Mouse (Mus musculus) embryonic facial prominence, embryonic 10.5 days (tissue): Measurements from ENCODE around the gene Ip6k3. TPM values are rescaled to one million over a fixed set of nuclear protein-coding genes. Genes with fewer than 3 reads are reported as not detected.

Experiments
- DNase-seq: peaks from one replicate; pipeline ENCODE4 v3.0.0-alpha.2; 2017; ENCODE audit warnings: low spot score
- H3K27ac ChIP-seq: fragments of 300-500 bp; sonication (generic); replicated peaks from 2 replicates; pipeline ENCODE4 v1.5.1; 2016; ENCODE audit warnings: mild to moderate bottlenecking
- H3K27me3 ChIP-seq: fragments of 300-500 bp; sonication (generic); replicated peaks from 2 replicates; pipeline ENCODE4 v1.6.1; 2016; ENCODE audit warnings: low read depth, mild to moderate bottlenecking; ENCODE audit not compliant: poor library complexity, severe bottlenecking
- H3K36me3 ChIP-seq: fragments of 300-500 bp; sonication (generic); replicated peaks from 2 replicates; pipeline ENCODE4 v1.6.1; 2016; ENCODE audit warnings: mild to moderate bottlenecking, moderate library complexity
- H3K4me1 ChIP-seq: fragments of 300-500 bp; sonication (generic); 2 replicates; pipeline ENCODE4 v1.6.1; 2016
- H3K4me3 ChIP-seq: fragments of 300-500 bp; sonication (generic); 2 replicates; pipeline ENCODE4 v1.5.1; 2016; ENCODE audit warnings: mild to moderate bottlenecking, moderate library complexity
- H3K9me3 ChIP-seq: fragments of 300-500 bp; sonication (generic); 2 replicates; pipeline ENCODE4 v1.6.1; 2016; ENCODE audit warnings: mild to moderate bottlenecking
- WGBS: fragments of 180-500 bp; shearing (Covaris S2); methylation state at CpG from one replicate; pipeline ENCODE4 v1.1.7; 2016; 5-methylcytosine and 5-hydroxymethylcytosine counted together
- polyA plus RNA-seq: library from polyadenylated mRNA; unstranded; fragments of >200 nt; fragmentation: Nextera tagmentation; extraction: Ambion mirVana; gene quantifications from 2 replicates; pipeline ENCODE4 v1.2.1, GENCODE M21; 2016

The Ip6k3 gene
- polyA plus RNA-seq, 1 experiment from 2014 or later: not detected

DNA sequence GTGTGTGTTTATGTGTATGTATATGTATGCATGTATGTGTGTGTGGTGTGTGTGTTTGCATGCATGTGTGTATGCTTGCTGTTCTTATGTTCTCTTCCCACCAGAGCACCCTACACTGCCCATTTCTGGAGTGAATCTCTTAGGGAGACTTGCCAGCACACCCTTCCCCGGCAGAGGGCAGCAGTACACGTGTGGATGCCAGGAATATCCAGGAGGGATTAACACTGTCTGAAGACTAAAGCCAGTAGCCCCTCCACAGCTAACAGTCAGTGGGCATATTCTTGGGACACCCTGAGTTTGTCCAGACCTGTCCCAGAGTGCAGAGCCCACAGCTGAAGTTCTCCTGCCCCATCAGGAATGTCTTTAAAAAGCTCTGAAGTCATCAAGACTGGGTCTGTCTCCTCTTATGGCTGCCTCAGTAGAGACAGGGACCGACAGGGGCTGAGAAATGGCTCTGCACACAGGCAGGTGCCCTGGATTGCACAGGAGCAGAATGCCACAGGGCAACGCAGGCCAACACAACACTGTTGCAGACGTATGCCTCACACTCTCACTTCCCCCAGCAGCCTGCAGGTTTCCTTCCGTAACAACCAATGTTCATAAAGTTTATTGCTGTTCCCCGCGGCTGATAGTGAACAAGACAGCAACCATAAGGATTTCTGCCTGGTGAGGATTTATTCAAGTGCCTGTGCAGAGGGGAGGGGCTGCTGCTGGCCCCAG is 2.4 kb downstream of the Ip6k3 start:
- Histone ChIP-seq H3K27me3 (no peaks in the 10 kb centered on the region; the same call in 1 of the 2 replicates), H3K27ac (no peak overlapping the region), H3K4me1 (peaks cover 21% of the 10 kb centered on the region), H3K9me3 (no peaks in the 10 kb centered on the region), H3K36me3 (no peaks in the 10 kb centered on the region), H3K4me3 (no peak overlapping the region)
- 68% methylated on average over 8 of the region's 8 CpGs for WGBS
- peak; percentile 53 for DNase-seq

DNA sequence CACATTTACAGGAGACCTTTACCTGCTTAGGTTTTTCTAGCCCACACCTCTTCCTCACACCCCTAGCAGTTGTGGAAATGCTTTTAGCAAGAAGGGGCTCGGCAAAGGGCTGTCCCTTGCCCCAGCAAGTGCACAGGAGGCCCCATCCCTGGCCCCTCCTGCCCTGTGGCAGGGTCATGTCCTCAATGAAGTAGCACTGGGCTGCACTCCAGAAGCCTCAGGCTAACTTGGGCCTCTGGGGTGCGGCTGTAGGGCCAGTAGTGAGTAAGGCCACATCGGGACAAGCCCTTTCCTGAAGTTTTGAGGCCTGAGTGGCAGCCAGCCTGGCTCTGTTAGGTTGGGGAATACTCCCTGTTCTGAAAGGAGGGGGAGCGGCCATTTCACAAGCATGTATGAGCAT is 6.7 kb downstream of the Ip6k3 start:
- H3K9me3 ChIP-seq: no peaks in the 10 kb centered on the region
- WGBS: 66% methylated on average over 4 of the region's 4 CpGs
- H3K27me3 ChIP-seq: peaks cover 3% of the 10 kb centered on the region; the same call in 1 of the 2 replicates
- H3K27ac ChIP-seq: no peak overlapping the region
- peaks cover 11% of the 10 kb centered on the region for H3K4me1 ChIP-seq
- no peaks in the 10 kb centered on the region for H3K36me3 ChIP-seq
- H3K4me3 ChIP-seq: no peak overlapping the region
- DNase-seq: no peak

DNA sequence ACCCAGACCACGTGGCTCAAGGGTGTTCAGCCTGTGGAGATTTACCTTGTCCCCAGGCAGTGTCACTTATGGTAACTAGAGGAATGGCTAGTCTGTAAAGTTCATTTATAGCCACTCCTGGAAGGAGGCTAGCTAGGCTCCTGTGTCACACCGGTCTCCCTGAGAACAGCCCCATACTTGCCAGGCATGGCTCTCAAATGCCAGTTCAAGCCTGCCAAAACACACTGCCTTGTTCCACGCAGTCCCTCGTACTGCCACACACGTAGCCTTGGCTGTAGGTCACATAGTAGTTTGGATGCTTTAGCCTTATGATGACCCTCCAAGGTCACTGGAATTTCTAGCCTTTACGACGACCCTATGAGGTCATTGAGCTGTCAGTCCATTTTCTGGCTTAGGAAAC is 8.4 kb downstream of the Ip6k3 start:
- H3K27me3 ChIP-seq: peaks cover 9% of the 10 kb centered on the region; the same call in 1 of the 2 replicates
- no peak for DNase-seq
- WGBS: 67% methylated on average over 7 of the region's 7 CpGs

DNA sequence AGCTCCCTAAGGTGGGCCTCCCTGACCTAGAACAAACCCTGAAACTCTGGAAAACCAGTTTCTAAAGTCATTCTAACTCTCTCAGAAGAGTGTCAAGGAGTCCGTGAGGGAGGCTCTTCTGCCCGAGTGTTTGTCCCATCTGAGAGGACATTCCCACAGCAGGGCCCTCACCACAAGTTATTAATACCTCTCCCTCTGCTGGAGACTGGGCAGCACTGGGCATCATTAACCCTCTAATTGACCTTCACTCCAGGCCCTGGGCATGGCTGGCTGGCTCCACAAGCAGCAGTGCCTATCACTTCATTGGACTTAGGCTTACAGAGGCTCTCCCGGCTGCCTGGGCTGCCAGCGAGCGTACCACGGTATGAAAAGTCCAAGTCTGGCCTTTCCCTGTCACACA is 9.2 kb downstream of the Ip6k3 start:
- Histone ChIP-seq H3K36me3 (no peaks in the 10 kb centered on the region), H3K27ac (no peak overlapping the region), H3K9me3 (no peaks in the 10 kb centered on the region), H3K4me3 (no peak overlapping the region), H3K27me3 (peaks cover 9% of the 10 kb centered on the region; the same call in 1 of the 2 replicates), H3K4me1 (peaks cover 33% of the 10 kb centered on the region)
- WGBS: 86% methylated on average over 6 of the region's 6 CpGs
- no peak for DNase-seq

More for the DNA sequence above, 8.4 kb downstream of the Ip6k3 start:
- Histone ChIP-seq H3K4me1 (peaks cover 26% of the 10 kb centered on the region), H3K4me3 (no peak overlapping the region), H3K36me3 (no peaks in the 10 kb centered on the region), H3K27ac (no peak overlapping the region), H3K9me3 (no peaks in the 10 kb centered on the region)

DNA sequence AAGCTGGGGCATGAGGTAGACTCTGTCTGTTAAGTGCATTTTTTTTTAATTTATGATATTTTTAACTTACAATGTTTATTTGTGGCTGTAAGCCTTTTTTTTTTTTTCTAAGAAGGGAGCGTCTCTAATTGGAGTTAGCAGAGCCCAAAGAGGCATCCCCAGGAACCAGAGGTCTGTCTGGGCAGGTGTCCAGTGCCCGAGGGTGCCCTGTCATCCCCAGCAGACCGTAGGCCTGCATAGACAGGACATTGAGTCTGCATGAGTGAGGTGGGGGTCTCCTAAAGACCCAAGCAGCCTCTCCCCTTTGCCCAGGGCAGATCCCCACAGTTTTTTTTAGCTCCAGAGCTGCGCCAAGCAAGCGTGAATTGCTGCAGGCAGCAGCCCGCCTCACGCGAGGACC is 11.8 kb downstream of the Ip6k3 start:
- WGBS: 82% methylated on average over 8 of the region's 8 CpGs
- peaks cover 47% of the 10 kb centered on the region for H3K4me1 ChIP-seq
- DNase-seq: no peak
- 0 out of 2 replicates have a peak, but pooled peaks cover 9% of the 10 kb centered on the region for H3K27me3 ChIP-seq
- H3K27ac ChIP-seq: no peak overlapping the region
- no peaks in the 10 kb centered on the region for H3K36me3 ChIP-seq
- no peaks in the 10 kb centered on the region for H3K9me3 ChIP-seq
- no peak overlapping the region for H3K4me3 ChIP-seq

DNA sequence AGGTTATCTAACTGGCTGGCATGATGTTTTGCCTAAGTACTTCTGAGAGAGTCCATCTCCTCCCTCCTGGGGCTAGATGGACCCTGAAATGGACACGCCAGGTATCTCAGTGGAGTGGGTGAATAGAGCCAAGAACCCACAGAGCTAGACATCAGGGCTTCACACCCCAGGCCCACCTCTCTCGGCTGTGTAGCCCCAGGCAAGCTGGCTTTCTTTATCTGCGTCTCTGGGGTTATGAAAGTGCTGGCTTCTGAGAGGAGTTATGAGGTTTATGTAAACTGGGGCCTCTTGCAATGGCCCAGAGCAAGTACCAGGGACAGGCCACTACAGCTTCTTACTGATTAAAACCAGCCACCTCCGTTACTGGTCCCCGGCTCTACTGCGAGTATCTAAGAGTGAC is 12.7 kb downstream of the Ip6k3 start:
- Histone ChIP-seq H3K9me3 (no peaks in the 10 kb centered on the region), H3K4me3 (no peak overlapping the region), H3K36me3 (no peaks in the 10 kb centered on the region), H3K4me1 (peaks cover 51% of the 10 kb centered on the region), H3K27ac (no peak overlapping the region; the same call in 1 of the 2 replicates), H3K27me3 (0 out of 2 replicates have a peak, but pooled peaks cover 9% of the 10 kb centered on the region)
- no peak for DNase-seq
- 73% methylated on average over 6 of the region's 6 CpGs for WGBS

DNA sequence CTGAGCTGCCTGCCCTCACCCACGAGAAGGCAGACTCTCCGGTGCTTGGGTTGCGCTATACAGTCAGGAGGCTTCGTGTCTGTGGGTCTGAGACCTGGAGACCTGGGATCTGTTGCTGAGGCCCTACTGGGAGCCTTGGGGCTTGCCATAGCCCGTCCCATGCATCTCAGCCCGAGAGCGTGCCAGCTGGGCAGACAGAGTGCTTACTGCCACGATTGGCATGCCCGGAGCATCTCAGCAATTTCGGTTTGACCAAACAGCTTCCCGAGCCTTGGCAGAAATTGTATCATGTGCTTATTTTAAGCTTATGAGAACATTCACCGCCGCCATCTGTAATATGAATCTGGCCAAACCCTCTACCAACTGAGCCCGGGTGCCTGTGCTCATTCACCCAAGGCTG is 13.3 kb downstream of the Ip6k3 start:
- 93% methylated on average over 14 of the region's 14 CpGs for whole genome bisulfite sequencing
- Histone ChIP-seq H3K27ac (peak overlapping the region; percentile 60; the same call in 1 of the 2 replicates), H3K4me3 (no peak overlapping the region), H3K36me3 (no peaks in the 10 kb centered on the region), H3K27me3 (0 out of 2 replicates have a peak, but pooled peaks cover 9% of the 10 kb centered on the region), H3K4me1 (peaks cover 53% of the 10 kb centered on the region), H3K9me3 (no peaks in the 10 kb centered on the region)
- DNase-seq: no peak

DNA sequence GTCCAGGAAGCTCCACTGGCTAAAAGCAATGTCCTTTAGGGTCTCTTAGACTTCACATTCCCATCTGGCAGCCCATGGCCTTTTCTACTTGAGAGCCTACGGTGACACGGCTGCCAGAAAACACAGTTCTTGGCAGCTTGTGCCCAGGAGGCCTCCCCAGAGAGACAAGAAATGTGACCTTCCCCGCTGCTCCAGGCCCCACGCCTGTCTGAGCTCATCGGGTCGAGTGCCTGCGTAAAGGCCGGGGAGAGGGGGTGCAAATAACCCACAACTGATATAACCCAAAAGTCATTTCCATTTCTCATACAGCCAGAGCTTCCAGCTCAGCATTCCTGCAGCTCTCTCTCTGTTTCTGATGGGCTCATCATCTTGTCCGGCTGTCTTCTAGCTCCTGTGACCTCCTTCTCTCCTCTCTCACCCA is 13.8 kb downstream of the Ip6k3 start:
- WGBS: 61% methylated on average over 9 of the region's 9 CpGs
- Histone ChIP-seq H3K27me3 (0 out of 2 replicates have a peak, but pooled peaks cover 9% of the 10 kb centered on the region), H3K4me1 (peaks cover 58% of the 10 kb centered on the region), H3K4me3 (no peak overlapping the region), H3K27ac (peak overlapping the region; percentile 60), H3K9me3 (no peaks in the 10 kb centered on the region), H3K36me3 (no peaks in the 10 kb centered on the region)
- no peak for DNase-seq

DNA sequence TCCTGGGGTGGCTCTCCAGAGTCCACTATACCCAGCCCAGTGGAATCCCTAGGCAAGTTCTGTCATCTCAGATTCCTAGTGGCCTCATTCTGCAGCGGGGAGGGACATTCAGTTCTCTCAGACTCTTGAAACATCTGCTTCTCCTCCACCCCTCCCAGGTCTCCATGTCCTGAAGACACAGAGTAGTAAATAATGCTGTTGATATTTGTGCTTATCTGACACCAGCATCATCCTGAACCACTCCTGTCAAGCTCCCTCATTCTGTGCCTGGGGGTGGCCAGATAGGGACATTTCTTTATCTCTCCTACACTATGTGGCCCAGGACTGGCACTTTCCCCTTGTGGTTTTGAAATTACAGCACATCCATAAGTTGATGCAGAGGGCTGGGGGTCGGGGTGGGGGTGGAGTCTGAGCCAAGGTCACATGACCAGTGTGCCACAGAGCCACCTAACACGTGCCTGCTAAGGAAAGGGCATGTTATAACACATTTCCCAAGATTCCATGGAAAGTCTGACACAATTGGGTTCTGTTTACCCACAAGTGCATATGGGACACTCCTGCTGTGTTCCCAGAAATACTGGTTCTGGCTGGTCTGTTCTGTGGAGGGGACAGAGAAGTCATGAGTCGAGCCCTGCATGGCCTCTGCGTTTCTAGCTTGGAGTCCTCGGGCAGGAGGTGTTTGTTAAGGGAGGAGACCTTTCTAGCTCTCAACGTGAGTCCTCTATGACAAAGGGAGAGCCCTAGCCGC is 14.4 kb downstream of the Ip6k3 start:
- H3K9me3 ChIP-seq: no peaks in the 10 kb centered on the region
- no peaks in the 10 kb centered on the region for H3K36me3 ChIP-seq
- no peak for DNase-seq
- WGBS: 60% methylated on average over 8 of the region's 8 CpGs
- H3K27ac ChIP-seq: peak overlapping the region; percentile 60
- H3K4me3 ChIP-seq: no peak overlapping the region
- 0 out of 2 replicates have a peak, but pooled peaks cover 9% of the 10 kb centered on the region for H3K27me3 ChIP-seq
- peaks cover 64% of the 10 kb centered on the region for H3K4me1 ChIP-seq

DNA sequence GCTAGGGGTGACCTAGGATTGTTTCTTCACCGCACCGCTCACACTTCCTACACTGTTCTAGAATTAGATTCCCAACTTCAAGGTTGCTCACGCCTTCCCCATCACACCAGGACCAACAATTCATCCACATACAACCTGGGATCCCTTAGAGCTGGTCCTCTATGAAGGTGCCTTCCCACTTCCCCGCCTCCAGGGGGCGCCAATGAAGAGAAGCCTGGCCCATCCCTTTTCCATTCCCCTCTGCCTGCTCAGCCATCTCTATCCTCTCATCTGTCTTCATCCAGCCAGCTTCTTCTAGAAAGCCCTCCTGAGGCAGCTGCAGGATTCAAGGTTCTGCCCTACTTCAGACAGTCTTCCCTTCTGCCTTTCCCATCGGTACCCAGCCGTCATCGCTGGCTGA is 16.2 kb downstream of the Ip6k3 start:
- H3K36me3 ChIP-seq: no peaks in the 10 kb centered on the region
- H3K9me3 ChIP-seq: no peaks in the 10 kb centered on the region
- WGBS: 70% methylated on average over 8 of the region's 8 CpGs
- H3K4me3 ChIP-seq: no peak overlapping the region
- H3K27ac ChIP-seq: no peak overlapping the region
- H3K4me1 ChIP-seq: peaks cover 70% of the 10 kb centered on the region
- 0 out of 2 replicates have a peak, but pooled peaks cover 6% of the 10 kb centered on the region for H3K27me3 ChIP-seq
- peak; percentile 49 for DNase-seq

DNA sequence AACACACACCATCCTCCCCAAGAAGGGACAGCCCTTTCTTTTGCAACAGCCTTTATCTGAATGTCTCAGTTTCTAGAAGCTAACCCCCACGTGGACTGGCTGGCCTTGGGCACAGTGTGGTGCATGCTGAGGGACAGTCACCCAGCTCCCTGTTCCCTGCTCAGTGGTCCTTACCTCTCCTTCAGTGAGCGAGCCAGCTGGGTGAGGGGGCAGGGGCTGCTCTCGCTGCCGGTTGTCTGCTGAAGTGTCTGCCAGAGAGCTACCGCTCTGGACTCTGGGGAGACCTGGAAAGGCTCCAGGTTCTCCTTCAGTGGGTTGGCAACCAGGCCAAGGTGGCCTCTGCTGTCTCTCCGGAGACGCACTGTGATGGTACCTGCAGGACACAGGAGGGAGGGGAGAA is 16.7 kb downstream of the Ip6k3 start:
- 0 out of 2 replicates have a peak, but pooled peaks cover 6% of the 10 kb centered on the region for H3K27me3 ChIP-seq
- H3K36me3 ChIP-seq: no peaks in the 10 kb centered on the region
- peak overlapping the region; percentile 32; the same call in 1 of the 2 replicates for H3K27ac ChIP-seq
- H3K4me1 ChIP-seq: peaks cover 70% of the 10 kb centered on the region
- WGBS: 80% methylated on average over 7 of the region's 7 CpGs
- H3K4me3 ChIP-seq: no peak overlapping the region
- H3K9me3 ChIP-seq: no peaks in the 10 kb centered on the region
- no peak for DNase-seq

DNA sequence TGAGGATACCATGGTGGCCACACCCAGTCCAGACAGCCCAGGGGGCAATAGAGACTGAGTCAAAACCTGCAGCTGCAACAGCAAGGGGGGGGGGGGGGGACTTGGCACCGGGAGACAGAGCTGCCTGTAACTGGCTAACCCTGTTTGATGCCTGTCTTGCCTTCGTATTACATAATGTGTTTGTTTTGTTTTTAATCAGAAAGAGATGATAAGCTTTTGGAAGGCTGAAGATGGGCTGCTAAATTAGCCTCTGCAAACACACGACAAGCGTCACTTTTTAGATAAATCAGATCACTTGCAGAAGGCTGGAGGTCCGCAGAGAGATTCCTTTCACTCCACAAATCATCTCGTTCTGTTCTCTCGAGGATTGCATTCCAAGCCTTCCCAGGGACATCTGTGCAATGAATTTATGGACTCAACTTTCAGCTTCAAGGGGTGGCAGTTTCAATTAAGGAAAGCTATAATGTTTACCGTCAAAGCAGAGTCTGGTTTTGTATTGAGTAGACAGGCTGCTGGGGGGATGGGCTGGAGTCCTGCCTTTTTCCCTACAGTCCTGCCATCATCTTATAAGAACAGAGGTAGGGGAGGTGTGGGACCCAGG is 21.2 kb downstream of the Ip6k3 start:
- Histone ChIP-seq H3K27me3 (peaks cover 17% of the 10 kb centered on the region; the same call in 1 of the 2 replicates), H3K4me3 (no peak overlapping the region), H3K36me3 (no peaks in the 10 kb centered on the region), H3K9me3 (no peaks in the 10 kb centered on the region), H3K4me1 (peaks cover 54% of the 10 kb centered on the region), H3K27ac (no peak overlapping the region)
- DNase-seq: no peak
- WGBS: 36% methylated on average over 8 of the region's 8 CpGs
